ENCODE assay signal across 19 mouse cellular contexts in the genomic region with DNA sequence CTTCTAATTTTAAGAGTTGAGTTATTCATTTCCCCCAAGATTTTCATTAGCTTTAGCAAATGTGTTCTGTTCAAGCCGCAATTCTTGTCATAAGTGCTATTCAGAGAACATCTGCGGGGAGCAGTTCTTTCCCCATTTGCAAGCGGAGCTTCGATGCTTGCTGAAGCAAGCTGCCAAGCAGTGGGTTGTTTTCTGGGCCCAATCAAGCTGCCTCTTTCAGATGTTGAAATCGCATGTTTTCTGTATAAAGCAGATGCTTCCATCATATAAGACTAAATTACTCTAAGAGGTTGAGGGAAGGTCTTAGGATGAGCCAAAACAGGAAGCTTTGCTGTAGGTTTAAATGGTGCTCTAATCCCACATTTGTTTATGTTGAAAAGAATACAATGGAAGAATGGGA.
DNase-seq lines count a peak whose midpoint lies in the region; ATAC-seq and TF ChIP-seq lines count a peak whose summit lies in the region.
"Had no signal": no experiment of that assay in that cellular context is flagged by ENCODE, and none has a peak within 500 bp of the region (broad histone marks: within the 10 kb centered on the region; RNA-seq: fewer than 3 reads in every experiment).

No protein-coding gene starts in this region.

- no peak for TF ChIP-seq CTCF in forebrain, postnatal 0 days (IDR thresholded peaks at IDR 0.05; ENCODE audit: low read depth)

- no peaks in the 10 kb centered on the region for H3K36me3 ChIP-seq in forebrain, postnatal 0 days (ENCODE audit: insufficient read depth)
- H3K36me3 ChIP-seq in forebrain, embryonic 11.5 days (ENCODE audit: control insufficient read depth, insufficient read depth, low read length) = no peaks in the 10 kb centered on the region

- peak; percentile 43 for DNase-seq in forebrain, postnatal 0 days
- no peak for DNase-seq in forebrain, embryonic 11.5 days (ENCODE audit: low spot score)
- DNase-seq in frontal cortex, postnatal 36 days (ENCODE audit: low spot score in 2 of 2) = peak; percentile 13 to 37
- peak; percentile 36 to 47 for DNase-seq in layer of hippocampus, postnatal 36 days
- peak; percentile 17 for DNase-seq in right cerebral cortex, postnatal 25 days
- DNase-seq in cerebellum, adult 11-12 months = no peak
- DNase-seq in thymus, postnatal 25 days = no peak
- no peak for DNase-seq in retina, postnatal 1 day
- DNase-seq: cerebellum, adult 11 months; gastrocnemius, adult 2 months; heart, adult 2 months; lung, adult 2 months; spleen, adult 18-20 months; thymus, postnatal 4 days had no signal

- no peak overlapping the region for H3K4me3 ChIP-seq in forebrain, postnatal 0 days (ENCODE audit: low read depth, low read length)
- no peak overlapping the region for H3K4me3 ChIP-seq in forebrain, embryonic 11.5 days (ENCODE audit: low read depth, low read length)
- H3K4me3 ChIP-seq: erythroblast, embryonic 14.5 days; gastrocnemius, adult 2 months; heart, adult 2 months; left cerebral cortex, adult 2 months had no signal

- WGBS in forebrain, postnatal 0 days = 64% methylated on average over 5 of the region's 5 CpGs
- WGBS in forebrain, embryonic 11.5 days = 94% methylated on average over 5 of the region's 5 CpGs

- no peak overlapping the region for H3K9ac ChIP-seq in forebrain, postnatal 0 days
- no peak overlapping the region for H3K9ac ChIP-seq in forebrain, embryonic 11.5 days (ENCODE audit: low read length)

- H3K4me2 ChIP-seq in forebrain, postnatal 0 days (ENCODE audit: low read depth) = no peak overlapping the region
- H3K4me2 ChIP-seq in forebrain, embryonic 11.5 days (ENCODE audit: low read depth, low read length, severe bottlenecking) = no peak overlapping the region

- peak; percentile 81 for ATAC-seq in forebrain, postnatal 0 days
- ATAC-seq in forebrain, embryonic 11.5 days (replicated peaks; ENCODE audit: low FRiP score) = no peak
- ATAC-seq: midbrain, embryonic 16.5 days; Patski had no signal

- no peaks in the 10 kb centered on the region for H3K9me3 ChIP-seq in forebrain, postnatal 0 days (ENCODE audit: low read length)
- no peaks in the 10 kb centered on the region for H3K9me3 ChIP-seq in forebrain, embryonic 11.5 days (ENCODE audit: control insufficient read depth, low read length)

- no peak overlapping the region for H3K27ac ChIP-seq in forebrain, postnatal 0 days (ENCODE audit: low read depth, low read length)
- no peak overlapping the region for H3K27ac ChIP-seq in forebrain, embryonic 11.5 days (ENCODE audit: low read depth, low read length)
- H3K27ac ChIP-seq: gastrocnemius, adult 2 months; heart, adult 2 months; kidney, postnatal 0 days; left cerebral cortex, adult 2 months had no signal

- H3K27me3 ChIP-seq in forebrain, postnatal 0 days (ENCODE audit: insufficient read depth, low read length) = no peaks in the 10 kb centered on the region
- no peaks in the 10 kb centered on the region for H3K27me3 ChIP-seq in forebrain, embryonic 11.5 days (ENCODE audit: control insufficient read depth, insufficient read depth, low read length)
- H3K27me3 ChIP-seq: Patski had no signal

- no peaks in the 10 kb centered on the region for H3K4me1 ChIP-seq in forebrain, postnatal 0 days (ENCODE audit: insufficient read depth)
- no peaks in the 10 kb centered on the region for H3K4me1 ChIP-seq in forebrain, embryonic 11.5 days (replicated peaks; ENCODE audit: control insufficient read depth, insufficient read depth, low read length)

Comparison
In these comparisons a context has a peak if more than half of its experiments do, and no peak if none do; other contexts are left out.
1. DNase-seq: peak in forebrain, postnatal 0 days (single experiment), frontal cortex, postnatal 36 days (2 of 2), layer of hippocampus, postnatal 36 days (2 of 2) and right cerebral cortex, postnatal 25 days (single experiment); none in forebrain, embryonic 11.5 days (single experiment), cerebellum, adult 11-12 months (single experiment), thymus, postnatal 25 days (single experiment) and retina, postnatal 1 day (single experiment).